Mouse (Mus musculus) lung, embryonic 14.5 days (tissue): Measurements from ENCODE around the gene Polrmt. TPM values are rescaled to one million over a fixed set of nuclear protein-coding genes. Genes with fewer than 3 reads are reported as not detected.
A peak's percentile ranks its signal among the peaks of the same experiment; 100 is the strongest.

Experiments
- ATAC-seq: fragments of 200-750 bp; cut with Nextera tagmentation; 2 replicates; pipeline ENCODE4 v1.8.0; 2017; ENCODE audit warnings: mild to moderate bottlenecking, moderate TSS enrichment, moderate library complexity; ENCODE audit not compliant: insufficient read depth
- DNase-seq: peaks from one replicate; pipeline ENCODE4 v3.0.0-alpha.2; 2015
- H3K27ac ChIP-seq: fragments of 300-500 bp; sonication (generic); 2 replicates; pipeline ENCODE4 v1.5.1; 2014; ENCODE audit warnings: low read depth, mild to moderate bottlenecking, moderate library complexity
- H3K27me3 ChIP-seq: fragments of 300-500 bp; sonication (generic); 2 replicates; pipeline ENCODE4 v1.6.1; 2014; ENCODE audit warnings: low read length, control low read depth; ENCODE audit not compliant: insufficient read depth
- H3K36me3 ChIP-seq: fragments of 300-500 bp; sonication (generic); 2 replicates; pipeline ENCODE4 v1.6.1; 2014; ENCODE audit warnings: control low read depth; ENCODE audit not compliant: insufficient read depth
- H3K4me1 ChIP-seq: fragments of 300-500 bp; sonication (generic); 2 replicates; pipeline ENCODE4 v1.6.1; 2014; ENCODE audit warnings: antibody characterized with exemption, control low read depth; ENCODE audit not compliant: insufficient read depth
- H3K4me2 ChIP-seq: fragments of 300-500 bp; sonication (generic); 2 replicates; pipeline ENCODE4 v1.6.1; 2014; ENCODE audit warnings: mild to moderate bottlenecking
- H3K4me3 ChIP-seq: fragments of 300-500 bp; sonication (generic); 2 replicates; pipeline ENCODE4 v1.5.1; 2014; ENCODE audit warnings: low read depth, low read length
- H3K9ac ChIP-seq: fragments of 300-500 bp; sonication (generic); 2 replicates; pipeline ENCODE4 v1.6.1; 2014
- H3K9me3 ChIP-seq: fragments of 300-500 bp; sonication (generic); 2 replicates; pipeline ENCODE4 v1.6.1; 2016; ENCODE audit warnings: low read depth, low read length, control low read depth
- CTCF ChIP-seq: IDR thresholded peaks from 2 replicates; pipeline ENCODE4 v1.5.1; 2016; ENCODE audit warnings: antibody characterized with exemption, low read depth
- WGBS: fragments of 180-500 bp; shearing (Covaris S2); extraction: QIAGEN DNeasy Blood & Tissue Kit; methylation state at CpG from one replicate; pipeline ENCODE4 v1.1.7; 2014; 5-methylcytosine and 5-hydroxymethylcytosine counted together
- polyA plus RNA-seq: library from polyadenylated mRNA; unstranded; fragments of >200 nt; fragmentation: Nextera tagmentation; extraction: Ambion mirVana; gene quantifications from 2 replicates; pipeline ENCODE4 v1.2.1, GENCODE M21; 2014

Gene Polrmt
- polyA plus RNA-seq, 1 experiment from 2014 or later, result 44.2 TPM

DNA sequence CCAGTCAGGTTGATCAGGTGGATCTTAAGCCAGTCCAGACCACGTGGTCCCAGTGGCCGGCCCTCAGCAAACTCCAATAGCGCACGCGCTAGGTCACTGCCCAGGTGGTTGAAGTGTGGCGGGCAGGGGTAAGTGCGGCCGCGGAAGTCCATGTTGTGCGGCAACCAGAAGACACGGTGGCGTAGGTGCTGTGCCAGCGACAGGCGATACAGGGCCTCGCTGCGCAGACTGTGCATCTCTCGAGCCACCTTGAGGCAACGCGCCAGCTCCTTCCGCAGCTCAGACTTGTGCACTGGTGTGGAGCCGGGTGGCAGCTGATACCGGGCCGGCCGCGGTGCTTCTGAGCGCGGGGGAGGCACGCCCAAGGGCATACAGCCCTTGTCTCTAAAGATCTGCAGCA is 7.1 kb downstream of the Polrmt start:
- 97% methylated on average over 28 of the region's 28 CpGs for WGBS
- no peak for TF ChIP-seq CTCF
- ATAC-seq (no peak), DNase-seq (no peak)
- Histone ChIP-seq H3K4me3 (no peak overlapping the region), H3K9ac (no peak overlapping the region), H3K27me3 (no peaks in the 10 kb centered on the region), H3K36me3 (peaks cover 96% of the 10 kb centered on the region), H3K4me2 (no peak overlapping the region), H3K4me1 (no peaks in the 10 kb centered on the region), H3K27ac (no peak overlapping the region), H3K9me3 (peaks cover 54% of the 10 kb centered on the region)

DNA sequence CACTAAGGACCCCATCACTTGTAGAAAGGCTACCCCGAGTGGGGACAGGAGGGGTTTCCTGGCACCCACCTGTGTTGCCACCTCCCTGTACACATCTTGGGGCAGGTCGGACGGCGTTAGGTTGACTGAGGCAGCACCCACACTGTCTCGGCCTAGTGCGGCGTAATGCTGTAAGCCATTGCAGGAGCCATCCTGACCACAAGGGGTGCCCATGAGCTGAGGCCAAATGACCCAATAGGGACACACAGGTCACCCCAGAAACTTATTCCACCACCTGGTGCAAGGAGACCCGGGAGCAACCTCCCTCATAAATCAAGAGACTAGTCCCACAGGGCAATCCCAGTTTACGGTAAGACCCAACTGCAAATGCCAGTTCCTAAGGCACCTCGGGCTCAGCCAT is 8.1 kb downstream of the Polrmt start:
- no peaks in the 10 kb centered on the region for H3K27me3 ChIP-seq
- ATAC-seq (no peak), DNase-seq (no peak)
- H3K4me1 ChIP-seq, result no peaks in the 10 kb centered on the region
- no peak overlapping the region for H3K4me3 ChIP-seq
- no peak overlapping the region for H3K27ac ChIP-seq
- H3K36me3 ChIP-seq, result peaks cover 89% of the 10 kb centered on the region
- no peak overlapping the region for H3K9ac ChIP-seq
- no peak overlapping the region for H3K4me2 ChIP-seq
- TF ChIP-seq CTCF, result peak; percentile 56
- H3K9me3 ChIP-seq, result peaks cover 54% of the 10 kb centered on the region
- WGBS, result 93% methylated on average over 10 of the region's 10 CpGs

DNA sequence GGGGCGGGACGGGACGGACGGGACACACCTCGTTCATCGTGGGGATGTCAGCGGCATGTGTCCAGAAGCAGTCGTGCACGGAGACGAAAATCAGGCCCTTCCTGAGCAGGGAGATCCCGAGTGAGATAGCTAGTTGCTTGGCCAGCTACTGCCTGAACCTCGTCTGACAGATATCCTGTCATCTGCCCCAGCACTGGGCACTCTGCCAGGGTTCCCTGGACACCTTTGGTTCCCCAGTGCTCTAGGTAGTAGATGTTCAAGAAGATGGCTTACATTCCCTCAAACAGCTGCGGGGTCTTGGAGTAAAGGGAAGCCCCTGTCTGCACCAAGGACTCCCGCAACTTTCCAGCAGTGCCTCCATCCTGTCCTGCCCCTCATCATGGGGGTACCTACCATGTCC is 9.7 kb downstream of the Polrmt start:
- H3K27me3 ChIP-seq, result no peaks in the 10 kb centered on the region
- H3K4me3 ChIP-seq, result no peak overlapping the region
- no peak overlapping the region for H3K4me2 ChIP-seq
- no peaks in the 10 kb centered on the region for H3K4me1 ChIP-seq
- no peak overlapping the region for H3K27ac ChIP-seq
- TF ChIP-seq CTCF, result no peak
- WGBS, result 75% methylated on average over 14 of the region's 14 CpGs
- no peak for ATAC-seq
- peaks cover 54% of the 10 kb centered on the region for H3K9me3 ChIP-seq
- peaks cover 75% of the 10 kb centered on the region for H3K36me3 ChIP-seq
- H3K9ac ChIP-seq, result no peak overlapping the region
- DNase-seq, result no peak

DNA sequence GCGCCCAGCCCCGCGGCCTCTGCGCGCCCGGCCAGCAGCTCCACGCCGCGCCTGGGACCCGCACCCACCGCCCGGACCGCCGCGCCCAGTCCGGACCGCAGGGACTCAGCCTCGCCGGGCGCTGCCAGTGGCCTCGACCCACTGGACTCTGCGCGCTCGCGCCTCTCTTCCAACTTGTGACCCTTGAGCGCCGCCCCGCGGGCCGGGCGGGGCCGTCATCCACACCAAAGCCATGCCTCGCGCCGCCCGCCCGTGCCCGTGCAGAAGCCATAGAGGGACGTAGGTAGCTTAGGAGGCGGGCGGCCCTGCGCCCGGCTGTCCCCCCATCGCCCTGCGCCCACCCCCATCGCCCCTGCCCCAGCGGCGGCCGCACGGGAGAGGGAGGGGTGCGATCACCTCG is 11.0 kb downstream of the Polrmt start:
- Histone ChIP-seq H3K36me3 (peaks cover 61% of the 10 kb centered on the region), H3K27me3 (no peaks in the 10 kb centered on the region), H3K4me3 (no peak overlapping the region), H3K9ac (no peak overlapping the region), H3K4me2 (0 out of 2 replicates have a peak overlapping the region, but pooled peaks have one; percentile 3), H3K9me3 (peaks cover 47% of the 10 kb centered on the region), H3K27ac (no peak overlapping the region), H3K4me1 (no peaks in the 10 kb centered on the region)
- no peak for ATAC-seq
- DNase-seq, result no peak
- TF ChIP-seq CTCF, result no peak
- 34% methylated on average over 50 of the region's 52 CpGs for WGBS

DNA sequence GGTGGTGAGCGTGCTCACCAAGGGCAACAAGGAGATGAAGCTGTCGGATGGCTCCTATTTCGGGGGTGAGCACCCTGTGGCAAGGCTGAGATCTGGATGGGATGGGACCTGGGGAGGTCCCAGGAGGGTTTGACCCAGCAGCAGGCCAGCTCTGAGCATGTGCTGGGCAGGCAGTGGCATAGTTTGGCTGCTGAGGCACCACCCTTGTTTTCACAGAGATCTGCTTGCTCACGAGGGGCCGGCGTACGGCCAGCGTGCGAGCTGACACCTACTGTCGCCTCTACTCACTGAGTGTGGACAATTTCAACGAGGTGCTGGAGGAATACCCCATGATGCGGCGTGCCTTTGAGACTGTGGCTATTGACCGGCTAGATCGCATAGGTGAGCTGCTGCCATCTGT is 12.5 kb downstream of the Polrmt start:
- 91% methylated on average over 15 of the region's 15 CpGs for WGBS
- H3K9me3 ChIP-seq, result peaks cover 32% of the 10 kb centered on the region
- no peak for TF ChIP-seq CTCF
- peaks cover 46% of the 10 kb centered on the region for H3K36me3 ChIP-seq
- ATAC-seq (no peak), DNase-seq (no peak)
- H3K4me3 ChIP-seq, result no peak overlapping the region
- H3K9ac ChIP-seq, result no peak overlapping the region
- no peak overlapping the region for H3K27ac ChIP-seq
- no peaks in the 10 kb centered on the region for H3K27me3 ChIP-seq
- no peak overlapping the region for H3K4me2 ChIP-seq
- no peaks in the 10 kb centered on the region for H3K4me1 ChIP-seq

DNA sequence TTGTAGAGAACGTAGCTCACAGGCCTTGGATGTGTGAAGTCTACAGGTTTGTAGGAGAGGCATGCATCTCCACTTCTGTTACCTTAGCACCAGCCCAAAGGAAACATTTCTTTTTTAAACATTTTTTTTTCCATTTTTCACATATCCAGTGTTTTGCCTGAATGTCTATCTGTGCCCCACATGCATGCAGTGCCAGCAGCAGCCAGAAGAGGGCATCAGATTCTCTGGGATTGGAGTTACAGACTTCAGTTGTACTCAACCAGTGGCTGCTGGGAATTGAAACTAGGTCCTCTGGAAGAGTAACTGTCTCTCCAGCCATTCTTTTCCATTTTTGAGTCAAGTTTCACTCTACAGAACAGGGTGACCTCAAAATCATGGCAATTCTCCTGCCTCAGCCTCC is 13.9 kb downstream of the Polrmt start:
- Histone ChIP-seq H3K4me3 (no peak overlapping the region), H3K4me1 (no peaks in the 10 kb centered on the region), H3K9me3 (peaks cover 19% of the 10 kb centered on the region; the same call in 1 of the 2 replicates), H3K27me3 (no peaks in the 10 kb centered on the region), H3K9ac (no peak overlapping the region), H3K4me2 (no peak overlapping the region), H3K27ac (no peak overlapping the region), H3K36me3 (peaks cover 33% of the 10 kb centered on the region)
- ATAC-seq (no peak), DNase-seq (no peak)
- TF ChIP-seq CTCF, result peak; percentile 53
- 100% methylated on average over 1 of the region's 1 CpGs for WGBS

DNA sequence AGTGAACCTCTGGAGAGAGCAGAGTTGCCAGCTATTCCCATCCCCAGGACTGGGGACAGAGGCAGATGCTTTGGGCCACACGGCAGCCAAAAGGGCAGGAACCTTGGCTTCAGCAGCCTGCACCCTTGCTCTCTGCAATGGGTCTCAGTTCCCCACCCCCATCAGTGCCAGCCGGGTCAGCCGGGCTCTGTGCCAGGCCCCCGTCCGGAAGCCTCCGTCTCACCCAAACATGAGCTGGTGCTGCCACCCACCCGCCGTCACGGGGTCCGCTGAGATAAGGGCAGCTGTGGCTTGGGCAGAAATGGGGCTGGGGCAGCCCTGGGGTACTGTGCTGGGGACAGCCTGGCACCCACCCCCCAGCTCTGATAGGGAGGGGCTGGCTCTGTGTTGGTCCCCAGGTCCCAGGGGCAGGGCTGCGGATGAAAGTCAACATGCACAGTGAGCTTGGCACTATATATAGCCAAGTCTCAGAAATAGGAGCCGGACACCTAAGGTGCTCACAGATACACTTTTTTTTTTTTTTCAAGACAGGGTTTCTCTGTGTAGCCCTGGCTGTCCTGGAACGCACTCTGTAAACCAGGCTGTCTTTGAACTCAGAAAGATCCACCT is 16.9 kb downstream of the Polrmt start:
- Histone ChIP-seq H3K27me3 (no peaks in the 10 kb centered on the region), H3K36me3 (peaks cover 2% of the 10 kb centered on the region; the same call in 1 of the 2 replicates), H3K9ac (no peak overlapping the region), H3K27ac (no peak overlapping the region), H3K4me1 (no peaks in the 10 kb centered on the region), H3K4me2 (no peak overlapping the region), H3K9me3 (no peaks in the 10 kb centered on the region), H3K4me3 (no peak overlapping the region)
- 74% methylated on average over 13 of the region's 13 CpGs for WGBS
- TF ChIP-seq CTCF, result no peak
- DNase-seq, result no peak
- 0 out of 2 replicates have a peak, but pooled peaks have one; percentile 20 for ATAC-seq
